Mouse (Mus musculus): ENCODE measurements around the gene Spc24.
"Not testable (repeated sequence)": the region's sequence is repeated elsewhere in the genome, so short reads cannot be mapped to it uniquely, and the experiment has no call there.

Gene Spc24

DNA sequence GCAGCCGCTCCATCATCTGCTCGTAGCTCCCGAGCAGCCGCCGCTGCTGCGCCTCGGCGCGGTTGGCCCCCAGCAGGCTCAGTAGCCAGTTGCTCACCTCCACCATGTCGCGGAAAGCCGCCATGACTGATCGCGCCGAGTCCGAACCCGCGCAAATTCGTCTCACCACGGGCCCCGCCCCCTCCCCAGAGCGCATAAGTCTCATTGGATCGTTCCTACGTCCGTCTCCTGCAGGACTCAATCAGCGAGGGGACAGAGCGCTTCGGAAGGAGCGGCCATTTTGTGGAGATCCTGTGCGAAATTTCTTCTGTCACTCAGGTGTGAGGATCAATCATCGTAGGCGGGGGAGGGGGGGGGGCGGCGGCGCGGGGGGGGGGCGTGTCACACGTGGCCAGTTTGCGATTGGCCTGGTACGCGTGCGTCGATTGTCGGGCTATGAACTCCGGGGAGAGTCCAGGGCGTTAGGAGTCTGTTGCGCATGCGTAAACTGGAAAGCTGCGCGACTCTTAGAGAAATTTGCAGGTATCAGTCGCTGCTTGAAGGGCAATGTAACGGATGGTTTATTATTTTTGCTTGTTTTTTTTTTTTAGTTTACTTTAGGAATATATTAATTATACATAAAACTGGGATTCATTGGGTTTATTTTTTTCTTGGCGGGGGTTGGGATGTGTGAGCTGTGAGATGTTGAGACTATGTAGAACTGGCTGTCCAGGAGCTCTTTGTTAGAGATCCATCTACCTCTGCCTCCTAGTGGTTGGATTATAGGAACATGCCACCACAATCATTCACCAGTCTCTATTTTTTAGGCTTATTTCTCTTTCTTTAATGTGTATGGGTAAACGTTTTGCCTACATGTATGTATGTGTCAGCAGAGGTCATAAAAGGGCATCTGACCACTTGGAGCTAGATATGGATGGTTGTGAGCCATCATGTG is at the start of gene Spc24:
Spc24 (minus strand) TSS at position 149 of the 934 bp plus-strand sequence.
- peak; percentile 96 for DNase-seq (ENCODE audit: low spot score)

GRCm38 (mm10) chr9:21808561-21808960 is 48.5 kb upstream of the Spc24 start:
- DNase-seq (ENCODE audit: low spot score): no peak

GRCm38 (mm10) chr9:21806976-21807375 is 46.9 kb upstream of the Spc24 start:
- DNase-seq (ENCODE audit: low spot score): no peak

GRCm38 (mm10) chr9:21806363-21806762 is 46.3 kb upstream of the Spc24 start:
- DNase-seq (ENCODE audit: low spot score): no peak

GRCm38 (mm10) chr9:21803986-21804644 is 44.0 kb upstream of the Spc24 start:
- DNase-seq (ENCODE audit: low spot score): peak; percentile 67

- DNase-seq (ENCODE audit: low spot score): no peak
These were observed 41.5 kb upstream of the Spc24 start for GRCm38 (mm10) chr9:21801591-21801990.

DNA sequence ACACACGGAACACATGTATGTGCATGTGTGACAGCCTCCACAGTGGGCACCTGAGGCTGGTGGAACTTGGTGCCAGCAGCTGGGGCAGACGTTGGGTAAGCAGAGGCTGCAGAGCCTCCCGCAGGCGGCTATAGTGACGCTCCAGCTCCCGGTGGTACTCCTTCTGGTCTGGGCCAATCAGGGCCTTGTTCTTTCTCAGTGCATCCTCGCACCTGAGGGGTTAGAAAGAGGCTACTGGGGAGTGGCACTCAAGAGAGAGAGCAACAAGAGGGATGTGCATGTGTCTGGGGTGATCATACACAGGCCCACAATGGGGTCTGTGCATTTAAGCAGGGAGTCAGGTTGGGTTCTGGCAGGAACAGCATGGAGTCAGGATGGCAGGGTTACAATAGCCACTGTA is 41.0 kb upstream of the Spc24 start:
- no peak for DNase-seq (ENCODE audit: low spot score)

- DNase-seq (ENCODE audit: low spot score): no peak
These were observed 38.9 kb upstream of the Spc24 start for GRCm38 (mm10) chr9:21799010-21799350.

- peak; percentile 54 for DNase-seq (ENCODE audit: low spot score)
These were observed 38.4 kb upstream of the Spc24 start, which contains the start of gene Kank2 for GRCm38 (mm10) chr9:21798345-21799009. Kank2 (minus strand) TSS chr9:21798744.

- peak; percentile 5 for DNase-seq (ENCODE audit: low spot score)
These were observed 37.8 kb upstream of the Spc24 start for GRCm38 (mm10) chr9:21797921-21798344.

- no peak for DNase-seq (ENCODE audit: low spot score)
These were observed 36.8 kb upstream of the Spc24 start for GRCm38 (mm10) chr9:21796919-21797318.

GRCm38 (mm10) chr9:21796259-21796658 is 36.2 kb upstream of the Spc24 start:
- DNase-seq (ENCODE audit: low spot score): no peak

DNA sequence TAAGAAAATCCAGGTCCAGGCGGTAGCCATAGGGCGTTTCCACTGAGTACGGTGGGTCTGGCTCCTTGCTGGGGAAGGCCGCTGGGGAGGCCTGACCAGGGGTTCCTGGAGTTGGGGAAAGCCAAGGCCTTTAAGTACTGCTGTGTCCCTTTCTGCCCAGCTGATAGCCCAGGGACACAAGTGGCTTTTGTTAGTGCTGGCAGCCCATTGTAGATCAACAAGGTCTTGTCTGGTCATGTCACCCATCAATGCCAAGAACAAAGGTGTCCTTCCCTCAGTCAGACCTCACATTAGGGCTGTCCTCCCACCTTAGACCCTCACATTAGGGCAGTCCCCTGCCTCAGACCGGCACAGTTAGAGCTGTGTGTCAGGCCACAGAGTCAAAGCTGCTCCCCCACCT is 35.5 kb upstream of the Spc24 start:
- no peak for DNase-seq (ENCODE audit: low spot score)

DNA sequence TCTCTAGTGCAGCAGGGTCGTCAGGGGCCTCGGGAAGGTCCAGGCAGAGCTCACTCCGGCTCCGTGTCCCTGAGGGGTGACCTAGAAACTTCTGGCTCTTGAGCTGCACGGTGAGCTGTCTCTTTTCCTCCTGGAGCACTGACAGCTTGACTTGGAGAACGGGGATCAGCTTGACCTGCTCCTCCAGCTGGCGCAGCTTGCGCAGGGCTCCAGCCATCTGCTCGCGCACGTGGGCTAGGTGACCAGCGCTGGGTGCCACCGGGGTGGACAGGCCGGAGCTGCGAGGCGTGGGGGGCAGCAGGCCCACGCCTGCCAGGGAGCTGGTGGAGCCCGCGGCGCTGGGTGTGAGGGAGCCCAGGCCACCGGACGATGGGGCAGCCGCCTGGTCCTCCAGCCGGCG is 34.8 kb upstream of the Spc24 start:
- no peak for DNase-seq (ENCODE audit: low spot score)

GRCm38 (mm10) chr9:21794344-21794834 is 34.3 kb upstream of the Spc24 start:
- DNase-seq (ENCODE audit: low spot score): no peak

DNA sequence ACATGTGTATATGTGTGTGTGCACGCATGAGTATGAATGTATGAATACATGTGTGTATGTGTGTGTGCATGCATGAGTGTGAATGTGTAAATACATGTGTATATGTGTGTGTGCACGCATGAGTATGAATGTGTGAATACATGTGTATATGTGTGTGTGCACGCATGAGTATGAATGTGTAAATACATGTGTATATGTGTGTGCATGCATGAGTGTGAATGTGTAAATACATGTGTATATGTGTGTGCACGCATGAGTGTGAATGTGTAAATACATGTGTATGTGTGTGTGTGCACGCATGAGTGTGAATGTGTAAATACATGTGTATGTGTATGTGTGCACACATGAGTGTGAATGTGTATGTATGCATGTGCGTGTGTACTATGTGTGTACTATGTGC is 33.4 kb upstream of the Spc24 start:
- not testable (repeated sequence) for DNase-seq (ENCODE audit: low spot score)

DNA sequence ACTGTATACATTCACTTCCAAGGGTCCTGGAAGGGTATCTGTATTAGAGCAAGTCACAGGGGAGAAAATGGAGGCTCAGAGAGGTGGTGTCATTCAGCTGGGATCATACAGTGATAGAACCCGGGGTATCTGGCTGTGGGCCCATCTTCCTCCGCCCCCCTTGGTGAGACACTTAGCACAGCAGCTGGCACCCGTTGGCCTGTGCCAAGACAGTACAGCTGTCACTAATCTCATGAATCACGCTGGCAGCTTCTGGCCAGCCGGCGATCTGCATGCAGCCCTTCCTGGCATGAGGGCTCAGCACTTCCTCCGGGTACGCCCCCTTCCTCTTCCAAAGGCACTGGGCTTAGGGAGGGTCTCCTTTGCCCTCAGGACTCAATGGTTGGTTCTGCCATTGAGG is 32.5 kb upstream of the Spc24 start:
- no peak for DNase-seq (ENCODE audit: low spot score)

- DNase-seq (ENCODE audit: low spot score): no peak
These were observed 31.8 kb upstream of the Spc24 start for GRCm38 (mm10) chr9:21791861-21792260.

DNA sequence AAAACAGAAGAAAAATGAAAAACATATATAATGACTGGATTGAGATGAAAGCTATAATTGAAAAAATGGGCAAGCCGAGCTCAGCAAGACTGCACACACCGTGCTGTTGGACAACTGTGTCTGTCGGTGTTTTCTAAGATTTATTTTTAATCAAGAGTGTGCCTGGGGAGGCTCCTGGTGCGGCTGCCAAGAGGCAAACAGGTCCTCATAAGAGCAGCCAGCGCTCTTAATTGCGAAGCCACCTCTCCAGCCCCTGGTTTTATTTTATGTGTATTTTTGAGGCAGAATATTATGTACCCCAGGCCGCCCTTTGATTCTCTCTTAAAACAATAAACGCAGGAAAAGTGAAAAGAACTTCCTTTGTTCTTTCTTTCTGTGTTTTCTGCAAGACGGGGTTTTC is 28.1 kb upstream of the Spc24 start:
- no peak for DNase-seq (ENCODE audit: low spot score)

GRCm38 (mm10) chr9:21787654-21788053 is 27.6 kb upstream of the Spc24 start:
- no peak for DNase-seq (ENCODE audit: low spot score)

- DNase-seq (ENCODE audit: low spot score): peak; percentile 39
These were observed 26.8 kb upstream of the Spc24 start for GRCm38 (mm10) chr9:21786906-21787305.

DNA sequence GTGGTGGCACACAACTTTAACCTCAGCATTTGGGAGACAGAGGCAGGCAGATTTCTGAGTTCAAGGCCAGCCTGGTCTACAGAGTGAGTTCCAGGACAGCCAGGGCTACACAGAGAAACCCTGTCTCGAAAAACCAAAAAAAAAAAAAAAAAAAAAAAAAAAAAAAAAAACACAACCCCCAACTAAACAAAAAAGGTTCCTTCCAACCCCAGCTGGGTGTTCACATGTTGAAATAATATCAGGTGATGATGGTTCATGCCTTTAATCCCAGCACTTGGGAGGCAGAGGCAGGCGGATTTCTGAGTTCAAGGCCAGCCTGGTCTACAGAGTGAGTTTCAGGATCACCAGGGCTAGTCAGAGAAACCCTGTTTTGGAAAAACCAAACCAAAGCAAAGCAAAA is 26.2 kb upstream of the Spc24 start:
- not testable (repeated sequence) for DNase-seq (ENCODE audit: low spot score)

Data from T-cell, adult 2 months (primary cell).